Mouse (Mus musculus) liver (tissue): ENCODE data around the gene Mfsd1.

Source experiments
- DNase-seq: peaks from one replicate; pipeline ENCODE4 v3.0.0-alpha.2; 2020; ENCODE audit warnings: mixed read lengths

Mfsd1 gene

GRCm38 (mm10) chr3:67643135-67643534 lies 60.6 kb downstream of the Mfsd1 start:
- no peak for DNase-seq

DNA sequence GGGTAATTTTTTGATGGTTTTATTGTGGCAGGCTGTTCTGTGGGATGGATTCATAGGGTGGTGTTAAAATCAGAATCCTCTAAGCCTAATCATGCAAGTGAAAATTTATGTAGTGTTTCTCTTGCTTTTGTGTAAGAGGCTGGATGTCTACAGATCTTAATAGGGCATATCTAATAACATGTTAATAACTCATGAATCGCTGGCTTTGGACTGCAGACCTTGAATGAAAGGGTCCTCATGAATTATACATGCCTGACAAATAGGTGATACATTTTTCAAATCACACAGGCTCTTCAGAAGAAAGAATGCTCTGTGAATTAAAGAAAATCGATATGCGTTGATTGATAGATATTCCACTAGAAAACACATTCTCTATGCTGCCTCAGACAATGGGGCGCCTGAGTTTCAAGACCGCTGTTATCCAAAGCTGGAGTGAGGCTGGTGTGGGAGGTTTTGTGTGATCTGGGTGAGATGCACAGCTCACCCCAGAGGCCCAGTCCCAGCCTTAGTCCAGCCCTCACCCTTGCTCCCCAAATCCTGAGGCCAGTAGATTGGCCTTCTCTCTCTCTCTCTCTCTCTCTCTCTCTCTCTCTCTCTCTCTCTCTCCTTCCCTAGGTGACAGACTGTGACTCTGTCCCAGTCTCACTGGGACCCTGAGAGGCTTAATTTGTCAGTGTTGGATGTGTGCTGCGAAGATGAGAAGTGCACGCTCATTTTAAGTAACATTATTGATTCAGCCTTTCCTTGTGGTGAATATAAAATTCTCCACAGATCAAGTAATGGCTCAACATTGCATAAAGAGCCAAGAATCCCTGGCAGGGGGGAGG lies 63.3 kb downstream of the Mfsd1 start:
- DNase-seq, result no peak
